Mouse (Mus musculus): ENCODE data around the gene Bcl11a.

DNA sequence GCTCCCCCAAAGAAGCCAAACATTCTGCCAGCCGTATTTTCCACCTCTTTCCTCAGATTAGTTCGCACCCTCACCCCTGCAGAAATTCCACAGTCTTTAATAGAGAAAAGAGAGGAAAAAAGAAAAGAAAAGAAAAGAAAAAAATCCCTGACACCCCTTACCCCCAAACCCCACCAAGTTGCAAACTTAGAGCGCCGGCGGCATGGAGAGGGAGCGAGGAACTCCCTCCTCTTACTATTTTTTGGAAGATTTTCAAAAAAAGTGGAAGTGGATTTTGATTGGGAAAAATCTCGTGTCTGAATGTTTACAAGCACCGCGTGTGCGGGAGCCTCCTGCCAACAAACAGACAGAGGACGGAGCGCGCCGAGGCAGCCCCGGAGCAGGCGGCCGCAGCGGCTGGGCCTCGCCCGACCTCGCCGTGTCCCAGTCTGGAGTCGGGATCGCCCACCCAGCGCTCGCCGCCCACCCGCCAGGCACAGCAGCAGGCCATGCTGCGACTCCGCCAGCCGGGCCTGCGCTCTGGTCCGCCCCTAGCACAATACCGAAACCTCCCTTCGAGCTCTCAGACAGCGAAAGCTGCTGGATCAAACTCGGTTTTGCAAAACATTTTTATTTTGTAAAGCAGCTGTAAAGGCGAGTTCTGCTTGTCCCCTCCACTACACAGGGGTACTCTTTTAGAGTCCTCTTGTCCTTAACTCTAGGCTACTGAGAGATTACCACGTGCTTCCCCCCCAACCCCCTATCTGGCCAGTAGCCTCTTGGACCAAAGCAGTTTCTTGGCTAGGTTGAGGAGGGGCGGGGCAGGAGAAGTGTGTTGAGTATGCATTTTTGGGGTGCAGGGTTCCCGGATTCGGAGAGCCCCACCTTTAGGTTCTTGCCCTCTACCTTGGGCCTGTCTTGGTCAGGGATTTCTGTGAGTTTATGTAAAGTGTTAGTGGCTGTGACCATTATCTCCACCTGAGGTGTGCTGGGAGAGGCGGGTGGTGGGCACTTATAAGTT lies 1.8 kb downstream of the Bcl11a start:
- TF ChIP-seq POLR2A (IDR thresholded peaks at IDR 0.05; ENCODE audit: insufficient read length, low read depth) (no peak), USF1 (IDR thresholded peaks at IDR 0.05; ENCODE audit: low read depth) (no peak), MYOD1 (IDR thresholded peaks at IDR 0.05; ENCODE audit: control insufficient read depth in 1 of 3, insufficient read length in 2 of 3, low read depth in 2 of 3) (no peak), REST (IDR thresholded peaks at IDR 0.05; ENCODE audit: insufficient read depth, insufficient read length) (no peak), MAX (IDR thresholded peaks at IDR 0.05; ENCODE audit: low read depth) (no peak)
